Mouse (Mus musculus) adrenal gland, adult 2 months (tissue): ENCODE measurements around the gene Hivep2. TPM values are rescaled to one million over a fixed set of nuclear protein-coding genes. Genes with fewer than 3 reads are reported as not detected.

ENCODE experiments used
- DNase-seq: peaks from one replicate; pipeline ENCODE4 v3.0.0; 2021
- long read RNA-seq: library from polyadenylated mRNA; stranded (forward); transcript quantifications from one replicate; pipeline ENCODE4 v2.0.0, GENCODE M21; 2021
- polyA plus RNA-seq: library from polyadenylated mRNA; depleted of rRNA; stranded (reverse); fragments of >200 nt; gene quantifications from 2 replicates; pipeline ENCODE4 v1.2.3, GENCODE M21; 2012; rRNA removed
- total RNA-seq, 2 experiments: library from RNA; stranded (reverse); gene quantifications; 2 replicates each; pipeline ENCODE4 v1.2.3; 2021

Hivep2 gene
- 10 to 100 TPM; 27.9 to 46.0 TPM for total RNA-seq
- polyA plus RNA-seq: 4.8 and 5.5 TPM in 2 replicates
- long read RNA-seq, partial matches to known transcripts: 0 of 4 reads
- long read RNA-seq, other reads (novel, unspliced or antisense): 4 of 4 reads

DNA sequence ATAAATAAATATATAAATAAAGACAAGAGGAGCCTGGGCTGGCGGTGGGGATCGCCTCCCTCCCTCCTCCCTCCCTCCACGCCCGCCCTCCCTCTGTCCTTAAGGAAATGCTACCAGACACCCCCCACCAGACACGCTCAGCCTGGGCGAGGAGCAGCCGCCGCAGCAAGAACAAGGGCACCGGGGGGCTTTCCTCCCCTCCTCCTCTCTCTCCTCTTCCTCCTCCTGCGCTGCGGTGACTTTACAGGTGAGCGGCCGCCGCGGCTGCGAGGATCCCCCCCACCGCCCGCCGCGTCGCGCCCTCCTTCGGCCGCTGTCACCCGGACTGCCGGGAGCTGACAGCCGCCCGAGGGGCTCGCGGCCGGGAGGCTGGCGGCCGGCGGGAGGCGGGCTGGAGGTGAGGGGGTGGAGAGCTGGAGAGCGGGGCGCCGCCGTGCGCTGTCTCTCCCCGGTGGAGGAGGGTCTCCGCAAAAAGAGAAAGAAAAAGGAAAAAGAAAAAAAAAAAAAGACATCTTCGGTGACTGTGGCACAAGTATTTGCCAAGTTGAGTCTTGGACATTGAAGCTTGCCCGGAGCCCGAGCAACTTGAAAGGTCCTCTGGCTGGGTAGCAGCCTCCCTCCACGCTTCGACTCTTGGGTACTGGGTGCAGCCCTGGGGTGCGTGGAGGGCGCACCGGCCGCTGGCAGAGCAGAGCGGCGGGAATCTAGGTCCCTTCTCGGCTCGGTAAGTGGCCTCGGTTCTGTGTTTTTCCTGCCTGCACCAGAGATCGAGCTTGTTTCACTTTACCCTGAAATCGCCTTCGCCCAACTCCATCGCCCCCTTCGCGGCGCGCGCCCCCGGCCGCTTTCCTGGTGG is at the start of gene Hivep2:
Gene Hivep2, plus strand, starts transcription at position 102 of the 856 bp plus-strand sequence.
- peak; percentile 82 for DNase-seq

DNA sequence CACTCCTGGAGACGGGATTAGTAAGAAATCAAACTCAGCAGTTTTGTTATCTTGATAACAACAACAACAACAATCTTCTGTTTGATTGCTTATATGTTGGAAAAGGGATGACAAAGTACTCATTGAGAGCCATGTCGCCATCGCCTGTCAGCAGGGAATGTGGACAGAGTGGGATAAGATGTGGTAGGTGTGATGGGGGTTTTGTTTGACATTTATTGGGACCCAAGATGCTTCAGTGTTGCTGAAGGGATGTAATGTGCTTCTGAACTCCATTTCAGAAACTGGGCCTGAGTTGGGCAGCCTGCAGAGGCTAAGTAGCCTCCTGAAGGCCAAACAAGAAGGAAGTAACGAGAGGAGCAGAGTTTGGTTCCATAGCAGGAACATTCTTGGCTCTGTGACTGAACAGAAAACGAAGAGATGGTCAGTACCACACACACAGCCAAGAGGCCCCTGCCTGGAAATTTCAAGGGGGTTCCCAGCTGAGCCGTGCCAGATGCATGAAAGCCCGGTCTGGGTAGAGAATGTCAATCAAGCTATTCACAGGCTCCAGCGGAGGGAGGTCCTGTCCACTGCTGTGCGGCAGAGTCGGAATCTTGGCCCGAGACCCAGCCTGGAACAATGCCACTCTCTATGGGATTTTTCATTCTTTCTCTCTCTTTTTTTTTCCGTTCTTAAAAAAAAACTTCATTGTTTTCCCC is 49.1 kb upstream of the Hivep2 start:
- peak; percentile 30 for DNase-seq

DNA sequence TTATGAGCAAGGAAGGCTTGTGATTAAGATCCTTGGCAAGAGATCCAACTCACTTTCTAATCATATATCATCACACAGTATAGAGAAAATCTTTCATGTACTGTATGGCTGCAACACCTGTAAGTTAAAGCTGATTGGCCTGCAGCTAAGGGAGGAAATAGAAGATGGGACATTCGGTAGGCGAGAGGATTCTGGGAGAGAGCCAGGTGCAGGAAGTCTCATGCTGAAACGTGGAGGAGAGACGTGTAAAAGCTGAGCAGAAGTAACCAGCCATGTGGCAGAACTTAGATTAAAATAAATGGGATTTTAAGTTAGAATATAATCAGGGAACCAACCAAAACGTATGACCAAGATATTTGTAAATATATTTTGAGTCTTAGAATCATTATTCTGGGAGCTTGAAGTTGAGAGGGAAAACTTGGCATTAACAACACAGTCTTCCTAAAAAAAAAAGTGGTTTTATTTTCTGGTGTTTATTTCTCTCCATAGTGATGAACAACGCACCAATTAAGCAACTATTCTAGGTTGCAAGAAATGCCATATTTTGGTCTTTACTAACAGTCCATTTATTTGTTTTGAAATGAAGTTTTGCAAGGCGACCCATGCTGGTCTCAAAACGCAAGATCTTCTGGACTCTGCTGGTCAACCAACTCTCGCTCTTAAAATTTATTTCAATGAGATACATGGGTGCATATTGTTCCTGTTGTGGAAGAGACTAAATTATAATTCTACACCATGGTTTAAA is 44.1 kb upstream of the Hivep2 start:
- DNase-seq: no peak

DNA sequence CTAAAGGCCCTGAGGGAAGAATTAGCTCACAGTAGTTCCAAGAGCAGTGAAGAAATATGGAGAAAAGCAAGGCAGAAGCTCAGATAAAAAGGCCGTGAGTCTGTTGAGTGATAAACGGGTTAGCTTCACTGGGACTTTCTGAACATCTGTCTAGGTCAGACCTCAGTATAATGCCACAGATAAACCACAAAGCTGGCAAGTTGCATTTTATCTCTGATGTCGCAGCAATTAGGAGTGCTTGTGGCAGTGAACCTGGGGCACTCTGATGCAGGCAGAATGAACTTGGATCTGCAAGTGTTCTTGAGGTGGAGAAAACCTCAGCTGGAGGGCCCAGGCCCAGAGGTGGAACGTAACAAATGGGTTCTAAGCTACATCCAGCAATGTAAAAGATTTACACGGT is 36.6 kb upstream of the Hivep2 start:
- no peak for DNase-seq

DNA sequence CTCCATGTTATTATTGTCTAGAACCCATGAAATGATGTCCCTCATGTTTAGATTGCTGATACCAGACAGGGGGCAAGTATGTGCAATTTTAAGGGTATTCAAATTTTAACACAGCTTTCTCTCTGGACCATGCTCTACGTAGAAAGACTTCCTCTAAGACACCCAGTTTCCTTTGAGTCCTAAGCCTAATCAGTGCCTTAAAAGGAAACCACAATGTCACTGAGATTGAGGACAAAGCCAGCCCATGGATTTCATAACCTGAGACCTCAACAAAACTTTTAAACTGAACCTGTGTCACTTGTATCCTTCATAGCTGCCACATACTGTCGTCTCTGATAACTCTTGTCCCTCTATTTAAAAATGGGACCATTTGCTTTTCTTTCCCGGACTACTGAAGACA is 33.7 kb upstream of the Hivep2 start:
- no peak for DNase-seq

DNA sequence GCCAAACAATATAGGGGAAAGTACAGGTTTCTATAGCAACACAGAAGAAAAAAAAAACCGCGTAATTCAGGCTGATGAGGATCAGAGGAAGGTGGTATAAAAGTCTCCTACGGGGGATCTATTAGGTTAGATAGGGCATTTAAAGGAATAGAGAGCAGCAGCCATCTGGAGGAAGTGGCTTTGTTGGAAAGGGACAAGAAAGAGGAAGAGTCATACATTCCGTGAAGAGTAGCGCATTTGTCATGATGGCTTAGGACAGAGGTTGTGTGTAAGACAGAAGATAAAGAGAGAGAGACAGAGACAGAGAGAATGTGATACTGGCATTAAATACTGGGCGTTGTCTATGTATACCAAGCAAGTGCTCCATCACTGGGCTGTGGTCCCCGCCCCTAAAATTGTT is 32.6 kb upstream of the Hivep2 start:
- no peak for DNase-seq

DNA sequence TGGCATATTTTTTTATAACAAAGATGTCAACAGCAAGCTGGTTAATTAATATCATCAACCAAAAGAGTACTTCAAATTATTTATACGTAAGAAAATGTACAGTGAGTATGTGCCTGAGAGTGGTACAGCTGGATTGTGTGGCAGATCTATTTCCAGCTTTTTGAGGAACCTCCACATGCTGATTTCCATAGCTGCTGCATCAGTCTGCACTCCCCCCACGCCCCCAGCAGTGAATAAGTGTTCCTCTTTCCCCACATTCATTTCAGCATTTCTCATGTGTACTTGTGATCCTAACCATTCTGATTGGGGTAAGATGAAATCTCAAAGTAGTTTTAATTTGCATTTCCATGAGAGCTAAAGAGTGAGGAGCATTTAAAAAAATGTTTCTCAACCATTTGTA is 30.2 kb upstream of the Hivep2 start:
- no peak for DNase-seq

DNA sequence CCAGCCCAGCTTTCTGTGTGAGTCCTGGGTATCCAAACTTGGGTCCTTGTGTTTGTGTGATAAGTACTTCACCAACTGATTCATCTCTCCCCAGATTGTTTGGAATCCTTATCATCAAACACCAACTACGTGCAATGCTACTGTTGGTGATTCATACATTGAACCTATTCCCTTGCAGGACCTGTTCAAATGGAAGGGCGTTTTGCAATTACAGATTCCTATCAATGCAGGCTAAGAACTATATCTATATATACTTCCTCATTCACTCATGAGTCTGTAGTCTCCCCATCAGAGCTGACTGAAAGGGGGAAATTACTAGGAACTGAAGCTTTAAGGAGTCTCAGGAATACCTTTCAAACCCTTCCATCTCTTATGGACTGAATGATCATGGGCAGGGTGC is 24.5 kb upstream of the Hivep2 start:
- DNase-seq: no peak

DNA sequence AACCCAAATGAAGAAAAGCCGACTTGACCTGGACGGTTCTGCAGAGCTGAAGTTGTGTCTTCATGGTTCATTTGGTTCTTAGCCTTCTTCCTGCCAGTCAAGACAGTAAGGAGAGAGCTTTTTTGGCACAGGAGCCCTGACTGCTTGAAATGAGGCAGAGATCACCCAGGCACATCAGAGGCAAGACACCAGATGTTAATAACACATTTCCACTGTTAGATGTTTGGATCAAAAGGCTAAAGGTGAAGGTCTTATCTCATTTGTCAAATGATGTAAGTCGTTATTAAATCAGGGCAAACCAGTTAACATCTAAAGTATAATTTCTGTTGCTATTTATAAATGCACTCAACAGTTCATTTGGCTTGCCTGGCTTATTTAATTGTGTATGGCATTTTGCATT is 22.2 kb upstream of the Hivep2 start:
- DNase-seq: no peak

DNA sequence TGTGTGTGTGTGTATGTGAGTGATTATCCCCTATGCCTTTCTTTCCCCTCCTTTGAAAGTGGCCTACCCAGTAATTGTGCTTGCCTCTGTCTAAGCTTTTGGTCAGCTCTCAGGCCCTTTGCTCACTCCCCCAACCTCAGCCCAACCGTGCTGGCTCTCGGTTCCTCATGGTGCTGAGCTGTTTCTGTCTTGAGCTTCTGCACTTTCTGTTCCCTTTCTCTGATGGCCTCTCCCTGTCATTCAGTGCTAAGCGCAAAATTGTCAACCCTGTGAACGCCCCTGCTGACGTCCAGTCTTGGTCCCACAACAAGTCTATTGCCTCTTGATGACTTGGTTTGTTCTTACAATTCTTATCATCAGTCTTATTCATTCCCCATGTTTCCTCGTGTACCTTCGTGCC is 19.4 kb upstream of the Hivep2 start:
- no peak for DNase-seq

DNA sequence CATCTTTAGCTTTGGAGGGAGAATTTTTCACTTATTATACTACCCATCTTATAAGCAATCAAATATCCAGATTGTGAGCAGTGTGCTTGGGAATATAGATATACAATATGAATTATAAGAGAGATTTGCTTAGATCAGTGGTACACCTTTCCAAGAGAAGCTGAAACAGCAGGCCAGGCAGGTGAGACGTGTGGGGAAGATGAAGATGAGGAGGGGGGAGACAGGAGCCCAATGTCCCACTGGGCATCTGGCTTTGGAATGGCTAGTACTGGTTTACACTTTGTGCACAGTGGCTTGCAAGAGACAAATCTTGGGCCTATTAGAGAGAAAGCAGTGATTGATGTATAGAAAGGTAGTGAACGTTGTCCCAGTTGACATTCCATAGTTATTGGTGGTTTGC is 2.9 kb upstream of the Hivep2 start:
- DNase-seq: no peak

DNA sequence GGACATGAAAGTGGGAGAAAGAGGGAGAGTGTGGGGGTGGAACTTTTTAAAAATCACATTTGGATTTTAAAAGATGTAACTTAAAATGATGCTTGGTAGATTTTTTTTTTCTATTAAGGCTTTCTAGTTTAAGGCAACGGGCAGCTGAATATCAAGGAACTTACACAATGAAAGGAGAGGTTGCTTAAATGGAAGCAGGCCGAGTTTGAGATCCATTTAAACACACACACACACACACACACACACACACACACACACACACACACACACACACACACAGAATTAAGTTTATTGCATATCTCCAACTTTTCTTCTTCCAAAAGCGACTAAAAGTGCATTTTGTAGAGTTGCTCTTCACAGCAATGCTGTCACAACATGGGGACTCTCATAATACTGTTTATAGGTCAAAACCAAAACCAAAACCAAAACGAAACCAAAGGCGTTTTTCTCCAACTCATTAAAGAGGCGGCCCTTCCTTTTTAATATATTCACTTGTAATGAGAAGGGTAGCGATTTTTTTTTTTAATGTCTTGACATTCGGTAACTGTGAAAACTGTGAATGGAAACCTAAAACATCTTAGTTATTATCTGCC is 1.9 kb upstream of the Hivep2 start:
- peak; percentile 22 for DNase-seq

DNA sequence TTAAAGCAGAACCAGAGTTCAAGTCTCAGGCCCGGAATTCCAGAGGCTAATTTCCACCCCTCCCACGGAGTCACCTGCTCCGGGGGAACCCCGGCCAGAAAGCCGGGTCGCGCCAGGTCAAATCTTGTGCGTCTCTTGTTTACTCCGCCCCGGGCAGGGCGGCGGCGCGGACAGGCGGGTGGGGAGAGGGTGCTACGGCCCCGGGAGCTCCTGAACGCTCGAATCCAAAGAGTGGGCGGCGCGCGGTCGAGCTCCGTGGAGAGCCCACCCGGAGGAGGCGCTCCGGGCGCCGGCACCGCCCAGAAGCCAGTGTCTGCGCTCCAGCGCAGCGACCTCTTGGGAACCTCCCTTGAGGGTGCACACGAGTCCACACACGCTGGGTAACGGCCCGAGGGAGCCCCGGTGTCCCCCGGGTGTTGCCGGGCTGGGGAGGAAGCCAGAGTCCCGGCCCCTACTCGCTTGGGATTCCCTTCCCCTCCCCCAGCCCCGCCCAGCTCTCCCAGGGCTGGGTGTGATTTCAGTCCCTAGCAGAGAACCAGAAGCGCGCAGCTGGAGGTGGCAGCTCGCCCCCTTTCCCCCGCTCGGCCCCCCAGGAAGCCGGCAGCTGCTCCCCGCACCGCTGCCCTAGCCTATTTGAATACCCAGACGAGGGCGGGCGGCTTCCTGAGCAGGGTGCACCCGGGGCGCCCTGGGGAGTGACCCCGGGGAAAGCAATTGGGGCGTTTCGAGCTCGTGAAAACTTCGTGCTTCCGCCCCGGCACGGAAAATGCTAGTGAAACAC is 1.2 kb upstream of the Hivep2 start:
- DNase-seq: peak; percentile 97

DNA sequence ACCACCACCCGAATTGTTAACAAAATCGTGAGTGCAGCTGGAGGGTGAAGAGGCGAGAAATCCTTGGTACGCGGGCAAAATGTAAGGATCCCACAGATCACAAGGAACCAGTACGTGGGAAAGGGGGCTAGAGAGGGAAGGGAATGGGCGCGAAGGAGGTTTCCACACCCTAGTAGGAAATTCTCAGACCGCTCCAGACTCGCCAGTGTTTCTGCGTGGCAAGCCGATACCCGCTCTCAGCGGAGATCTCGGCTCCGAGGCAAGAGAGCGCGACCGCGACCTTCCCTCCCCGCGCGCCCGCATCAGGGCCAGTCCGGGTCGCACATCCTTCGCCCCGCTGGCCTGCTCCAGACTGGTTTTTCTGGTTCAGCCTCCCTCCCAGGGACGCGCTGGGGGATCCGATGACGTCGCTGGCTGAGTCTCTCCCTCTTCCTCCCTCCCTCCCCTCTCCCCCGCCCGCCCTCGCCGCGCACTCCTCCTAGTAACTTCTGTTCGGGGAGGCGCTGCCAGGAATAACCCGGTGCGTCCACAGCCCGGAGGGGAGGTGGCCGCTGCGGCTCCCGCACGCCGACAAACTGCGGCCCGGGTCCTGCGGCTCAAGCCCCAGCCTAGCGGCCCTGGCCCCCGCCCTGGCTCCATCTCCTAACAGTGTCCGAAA is 430 bp upstream of the Hivep2 start:
- peak; percentile 95 for DNase-seq

DNA sequence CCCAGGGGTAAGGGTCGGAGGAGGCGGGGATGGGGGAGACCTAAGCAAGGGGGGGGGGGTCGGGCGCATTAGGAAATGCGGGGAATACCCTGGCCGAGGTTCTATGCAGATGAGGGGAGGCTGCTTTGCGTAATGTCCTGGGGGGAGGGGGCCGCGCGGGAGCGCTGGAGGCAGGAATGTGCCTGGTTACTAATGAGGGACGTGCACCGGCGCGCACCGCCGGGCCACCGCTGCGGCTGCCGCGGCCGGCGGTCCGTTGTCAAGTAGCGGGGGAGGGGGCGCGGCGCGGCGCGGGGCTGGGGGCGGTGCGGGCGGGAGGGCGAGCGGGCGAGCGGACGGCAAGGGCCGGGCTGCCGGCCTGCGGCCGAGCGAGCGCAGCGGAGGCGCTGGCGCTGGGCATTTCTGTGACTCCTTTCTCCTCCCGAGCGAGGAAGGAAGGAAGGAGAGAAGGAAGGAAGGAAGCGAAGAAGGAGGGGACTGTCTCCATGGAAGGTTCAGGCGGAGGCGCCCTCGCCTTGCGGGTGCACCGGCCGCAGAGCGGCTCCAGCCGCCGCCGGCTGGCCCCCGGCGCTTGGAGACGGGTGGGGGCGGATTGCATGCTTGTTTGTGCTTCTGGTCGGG is 1.1 kb downstream of the Hivep2 start:
- peak; percentile 90 for DNase-seq

DNA sequence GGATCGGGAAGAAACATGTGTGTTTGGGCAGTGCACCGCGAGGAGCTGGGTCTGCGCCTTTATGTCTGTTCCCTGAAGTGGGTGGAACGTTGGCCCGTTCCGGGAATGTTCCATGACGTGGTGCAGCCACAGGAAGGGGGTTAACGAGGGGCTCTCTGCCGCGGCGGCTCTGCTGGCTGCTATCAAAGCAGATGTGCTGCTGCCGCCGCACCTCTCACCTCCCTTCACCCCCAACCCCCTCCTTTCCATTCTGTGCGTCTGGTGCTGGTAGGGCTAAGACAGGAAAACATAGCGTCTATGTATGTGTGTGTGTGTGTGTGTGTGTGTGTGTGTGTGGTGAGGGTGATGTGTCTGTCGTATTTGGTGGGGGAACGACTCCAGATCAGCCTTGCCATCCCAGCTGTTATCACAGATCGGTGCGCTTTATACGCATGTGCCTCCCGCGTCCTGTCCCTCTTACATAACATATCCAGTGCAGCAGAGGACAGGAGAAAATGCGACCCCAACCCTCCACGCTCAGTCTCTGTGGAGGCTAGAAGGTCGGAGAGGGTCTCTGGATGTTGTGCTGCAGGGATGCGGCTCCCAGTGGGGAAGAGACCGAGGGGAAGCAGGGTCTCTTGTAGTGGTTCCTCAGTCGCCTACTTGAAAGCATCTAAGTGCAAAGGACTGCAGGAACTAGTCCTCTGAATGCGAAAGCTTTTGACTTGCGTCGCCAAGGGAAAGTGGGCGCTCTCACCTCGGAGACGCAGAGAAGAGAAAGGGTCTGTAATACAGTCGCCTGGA is 1.8 kb downstream of the Hivep2 start:
- peak; percentile 89 for DNase-seq

DNA sequence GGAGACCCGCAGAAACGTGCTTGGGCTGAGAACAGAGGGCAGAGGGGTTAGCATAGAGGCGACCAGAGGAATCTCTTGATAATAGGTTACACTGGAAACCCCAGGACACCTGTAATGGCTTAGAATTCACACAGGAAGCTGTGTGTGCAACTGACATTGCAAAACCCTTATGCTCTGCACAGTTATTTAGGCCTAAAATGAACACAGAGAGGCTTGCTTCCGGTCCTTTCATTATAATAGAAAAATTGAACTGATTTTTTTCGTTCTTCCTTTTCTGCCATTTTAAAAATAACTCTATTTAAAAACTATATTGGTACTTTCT is 2.3 kb downstream of the Hivep2 start:
- no peak for DNase-seq

DNA sequence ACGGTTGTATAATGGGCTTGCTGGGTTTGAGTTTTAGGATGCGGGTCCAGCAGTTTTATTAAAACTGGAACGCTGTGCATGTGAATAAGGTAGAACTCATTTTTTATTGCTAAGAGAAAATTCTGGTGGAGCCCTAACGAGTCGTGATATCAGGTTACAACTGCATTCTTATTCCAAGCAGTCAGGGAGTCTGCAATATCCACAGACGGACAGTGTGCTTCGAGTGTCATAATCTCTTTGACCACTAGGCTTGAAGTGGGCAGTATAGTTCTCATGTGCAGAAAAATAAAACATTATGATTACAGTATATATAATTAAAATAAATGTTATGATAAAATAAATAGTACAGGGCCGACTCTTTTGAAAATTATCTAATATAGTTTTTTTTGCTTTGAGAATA is 3.1 kb downstream of the Hivep2 start:
- no peak for DNase-seq

DNA sequence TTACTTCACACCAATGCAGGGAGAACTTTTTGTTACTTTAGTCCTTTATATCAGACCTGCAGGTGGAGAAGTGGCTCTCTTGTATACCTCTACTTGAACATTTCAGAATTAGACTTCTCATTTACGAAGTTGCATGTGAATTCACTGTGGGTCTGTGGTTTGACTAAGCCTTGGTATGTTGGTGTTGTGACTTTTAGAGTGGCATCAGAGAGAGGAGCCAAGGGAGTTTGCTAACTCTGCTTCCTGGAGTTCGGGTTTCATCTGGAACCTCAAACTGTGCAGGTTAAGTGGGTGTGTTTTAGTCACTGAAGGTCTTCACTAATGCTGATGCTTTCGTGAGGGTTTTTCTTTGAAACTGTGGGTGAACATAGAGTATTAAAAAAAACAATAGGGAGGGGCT is 4.4 kb downstream of the Hivep2 start:
- no peak for DNase-seq

DNA sequence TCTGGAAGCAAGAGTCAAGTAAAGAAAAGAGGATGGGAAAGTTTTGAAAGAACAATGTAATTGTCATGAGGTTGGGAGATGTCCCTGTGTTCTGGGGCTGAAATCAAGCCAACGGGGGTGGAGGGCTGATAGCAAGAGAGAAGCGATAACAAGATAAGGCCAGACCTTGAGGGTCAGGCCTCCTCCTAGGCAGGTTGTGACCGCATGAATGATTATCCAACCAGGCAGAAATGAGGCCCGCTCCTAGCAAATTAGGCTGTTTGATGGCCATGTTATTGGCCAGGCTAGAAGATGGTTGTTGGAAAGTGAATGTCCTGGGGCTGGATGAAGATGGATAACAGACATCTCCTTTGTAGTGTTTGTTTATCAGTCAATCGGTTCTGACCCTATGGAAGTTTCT is 5.4 kb downstream of the Hivep2 start:
- DNase-seq: no peak
